12 mouse cellular contexts compared by ENCODE assay signal in the genomic region with DNA sequence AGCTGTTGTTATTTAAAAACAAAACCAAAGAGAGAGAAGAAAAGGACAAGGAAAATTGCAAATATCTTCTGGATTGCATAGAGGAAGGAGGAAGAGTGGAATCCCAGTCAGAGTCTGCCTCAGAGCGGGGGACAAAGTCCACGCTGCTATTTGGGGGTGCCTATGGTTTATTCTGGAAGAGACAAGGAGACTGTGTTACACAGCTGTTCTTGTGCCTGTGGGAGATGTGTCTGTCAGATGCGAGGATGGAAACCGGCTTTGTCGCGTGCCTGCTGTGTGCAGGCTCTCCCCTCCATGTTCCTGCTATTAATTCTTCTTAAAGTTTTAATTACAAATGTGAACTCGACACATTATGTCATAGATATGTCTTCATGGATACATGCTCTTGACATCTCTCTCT.
DNase-seq lines count a peak whose midpoint lies in the region; ATAC-seq lines count a peak whose summit lies in the region.
"Had no signal": no experiment of that assay in that cellular context is flagged by ENCODE, and none has a peak within 500 bp of the region (broad histone marks: within the 10 kb centered on the region; RNA-seq: fewer than 3 reads in every experiment).

No protein-coding gene starts in this region.

- no peak for DNase-seq in forebrain, embryonic 10.5 days (ENCODE audit: extremely low spot score, low spot score)
- DNase-seq in forebrain, embryonic 11.5 days (ENCODE audit: low spot score): no peak
- peak; percentile 17 to 41 for DNase-seq in kidney, postnatal 4 days
- no peak for DNase-seq in kidney, adult 11 months
- peak; percentile 31 for DNase-seq in midbrain, embryonic 14.5 days
- no peak for DNase-seq in urinary bladder, postnatal 25 days (ENCODE audit: low spot score)
- DNase-seq in T-cell, adult 2 months (ENCODE audit: low spot score): no peak
- DNase-seq: liver, embryonic 13.5 days; spleen, adult 18-20 months; thymus, adult 18-20 months had no signal

- no peak overlapping the region for H3K4me2 ChIP-seq in forebrain, embryonic 11.5 days (ENCODE audit: low read depth, low read length, severe bottlenecking)
- no peak overlapping the region for H3K4me2 ChIP-seq in forebrain, embryonic 13.5 days
- H3K4me2 ChIP-seq in midbrain, embryonic 14.5 days (ENCODE audit: low read length): no peak overlapping the region
- H3K4me2 ChIP-seq: liver, embryonic 13.5 days had no signal

- no peak for ATAC-seq in forebrain, embryonic 11.5 days (replicated peaks; ENCODE audit: low FRiP score)
- no peak; the same call in 1 of the 2 replicates for ATAC-seq in forebrain, embryonic 13.5 days
- ATAC-seq in midbrain, embryonic 14.5 days (ENCODE audit: low FRiP score, low TSS enrichment): no peak

- H3K4me1 ChIP-seq in forebrain, embryonic 10.5 days: peaks cover 50% of the 10 kb centered on the region
- H3K4me1 ChIP-seq in forebrain, embryonic 11.5 days (replicated peaks; ENCODE audit: control insufficient read depth, insufficient read depth, low read length): peaks cover 10% of the 10 kb centered on the region; the same call in 1 of the 2 replicates
- peaks cover 45% of the 10 kb centered on the region for H3K4me1 ChIP-seq in forebrain, embryonic 13.5 days
- H3K4me1 ChIP-seq in midbrain, embryonic 14.5 days (ENCODE audit: control insufficient read depth, insufficient read depth, low read length): peaks cover 16% of the 10 kb centered on the region
- H3K4me1 ChIP-seq: liver, embryonic 13.5 days; megakaryocyte, embryonic 14.5 days had no signal

- H3K27me3 ChIP-seq in forebrain, embryonic 10.5 days (ENCODE audit: poor library complexity, severe bottlenecking): peaks cover 6% of the 10 kb centered on the region; the same call in 1 of the 2 replicates
- no peaks in the 10 kb centered on the region for H3K27me3 ChIP-seq in forebrain, embryonic 11.5 days (ENCODE audit: control insufficient read depth, insufficient read depth, low read length)
- no peaks in the 10 kb centered on the region for H3K27me3 ChIP-seq in forebrain, embryonic 13.5 days
- no peaks in the 10 kb centered on the region for H3K27me3 ChIP-seq in midbrain, embryonic 14.5 days (ENCODE audit: control insufficient read depth, insufficient read depth, low read length)
- H3K27me3 ChIP-seq: liver, embryonic 13.5 days had no signal

- H3K27ac ChIP-seq in forebrain, embryonic 10.5 days: peak overlapping the region; percentile 32; the same call in 1 of the 2 replicates
- no peak overlapping the region for H3K27ac ChIP-seq in forebrain, embryonic 11.5 days (ENCODE audit: low read depth, low read length)
- 0 out of 2 replicates have a peak overlapping the region, but pooled peaks have one; percentile 3 for H3K27ac ChIP-seq in forebrain, embryonic 13.5 days
- H3K27ac ChIP-seq in midbrain, embryonic 14.5 days (replicated peaks; ENCODE audit: low read depth, low read length): no peak overlapping the region
- H3K27ac ChIP-seq: liver, embryonic 13.5 days had no signal

- 26% methylated on average over 7 of the region's 7 CpGs for WGBS in forebrain, embryonic 10.5 days
- 24% methylated on average over 7 of the region's 7 CpGs for WGBS in forebrain, embryonic 11.5 days
- 16% methylated on average over 7 of the region's 7 CpGs for WGBS in forebrain, embryonic 13.5 days
- 2% methylated on average over 7 of the region's 7 CpGs for WGBS in midbrain, embryonic 14.5 days

- H3K4me3 ChIP-seq in forebrain, embryonic 10.5 days: no peak overlapping the region
- no peak overlapping the region for H3K4me3 ChIP-seq in forebrain, embryonic 11.5 days (ENCODE audit: low read depth, low read length)
- no peak overlapping the region for H3K4me3 ChIP-seq in forebrain, embryonic 13.5 days
- no peak overlapping the region for H3K4me3 ChIP-seq in midbrain, embryonic 14.5 days (replicated peaks; ENCODE audit: low read depth, low read length)
- H3K4me3 ChIP-seq: liver, embryonic 13.5 days; megakaryocyte, embryonic 14.5 days had no signal

- no peak overlapping the region for H3K9ac ChIP-seq in forebrain, embryonic 11.5 days (ENCODE audit: low read length)
- H3K9ac ChIP-seq in forebrain, embryonic 13.5 days: no peak overlapping the region
- no peak overlapping the region for H3K9ac ChIP-seq in midbrain, embryonic 14.5 days (replicated peaks; ENCODE audit: low read length)
- H3K9ac ChIP-seq: liver, embryonic 13.5 days had no signal

- H3K9me3 ChIP-seq in forebrain, embryonic 10.5 days: no peaks in the 10 kb centered on the region
- no peaks in the 10 kb centered on the region for H3K9me3 ChIP-seq in forebrain, embryonic 11.5 days (ENCODE audit: control insufficient read depth, low read length)
- no peaks in the 10 kb centered on the region for H3K9me3 ChIP-seq in forebrain, embryonic 13.5 days (replicated peaks)
- no peaks in the 10 kb centered on the region for H3K9me3 ChIP-seq in midbrain, embryonic 14.5 days (ENCODE audit: control insufficient read depth, low read length)
- H3K9me3 ChIP-seq: liver, embryonic 13.5 days had no signal

- no peaks in the 10 kb centered on the region for H3K36me3 ChIP-seq in forebrain, embryonic 10.5 days (replicated peaks)
- H3K36me3 ChIP-seq in forebrain, embryonic 11.5 days (ENCODE audit: control insufficient read depth, insufficient read depth, low read length): no peaks in the 10 kb centered on the region
- no peaks in the 10 kb centered on the region for H3K36me3 ChIP-seq in forebrain, embryonic 13.5 days (ENCODE audit: poor library complexity, severe bottlenecking)
- H3K36me3 ChIP-seq in midbrain, embryonic 14.5 days (ENCODE audit: control insufficient read depth, insufficient read depth, low read length): no peaks in the 10 kb centered on the region
- H3K36me3 ChIP-seq: liver, embryonic 13.5 days had no signal

Comparison
In these comparisons a context has a peak if more than half of its experiments do, and no peak if none do; other contexts are left out.
1. DNase-seq: peak in kidney, postnatal 4 days (2 of 2) and midbrain, embryonic 14.5 days (single experiment); none in forebrain, embryonic 10.5 days (single experiment), forebrain, embryonic 11.5 days (single experiment), kidney, adult 11 months (single experiment), urinary bladder, postnatal 25 days (single experiment) and T-cell, adult 2 months (single experiment).
2. H3K27ac ChIP-seq: peak in forebrain, embryonic 10.5 days (single experiment) and forebrain, embryonic 13.5 days (single experiment); none in forebrain, embryonic 11.5 days (single experiment) and midbrain, embryonic 14.5 days (single experiment).